ENCODE assay signal across 9 mouse cellular contexts in genomic region chr14:35110928-35111327, GRCm38 (mm10).
A peak's percentile ranks its signal among the peaks of the same experiment; 100 is the strongest.
DNase-seq lines count a peak whose midpoint lies in the region; ATAC-seq and TF ChIP-seq lines count a peak whose summit lies in the region.
"Had no signal": no experiment of that assay in that cellular context is flagged by ENCODE, and none has a peak within 500 bp of the region (broad histone marks: within the 10 kb centered on the region; RNA-seq: fewer than 3 reads in every experiment).

No protein-coding gene starts in this region.

- H3K27me3 ChIP-seq in forebrain, embryonic 10.5 days (ENCODE audit: poor library complexity, severe bottlenecking) = peaks cover 37% of the 10 kb centered on the region
- peaks cover 32% of the 10 kb centered on the region for H3K27me3 ChIP-seq in forebrain, embryonic 13.5 days
- no peaks in the 10 kb centered on the region for H3K27me3 ChIP-seq in liver, adult 2 months (ENCODE audit: control insufficient read depth, insufficient read depth, low read length)
- no peaks in the 10 kb centered on the region for H3K27me3 ChIP-seq in lung, postnatal 0 days (replicated peaks; ENCODE audit: insufficient read depth, low read length)
- H3K27me3 ChIP-seq: embryonic facial prominence, embryonic 12.5 days had no signal

- no peak overlapping the region for H3K9ac ChIP-seq in forebrain, embryonic 13.5 days
- H3K9ac ChIP-seq in liver, adult 2 months (ENCODE audit: low read depth, low read length) = no peak overlapping the region
- H3K9ac ChIP-seq in lung, postnatal 0 days (replicated peaks; ENCODE audit: low read depth) = no peak overlapping the region
- H3K9ac ChIP-seq: embryonic facial prominence, embryonic 12.5 days had no signal

- ATAC-seq in forebrain, embryonic 13.5 days = no peak
- ATAC-seq in lung, postnatal 0 days = no peak
- ATAC-seq in frontal cortex, adult (ENCODE audit: low TSS enrichment) = no peak

- peak; percentile 20 for DNase-seq in forebrain, embryonic 10.5 days (ENCODE audit: extremely low spot score, low spot score)
- DNase-seq in liver, adult 2 months (ENCODE audit: extremely low read depth, low read depth, low spot score) = peak; percentile 25
- no peak for DNase-seq in liver
- peak; percentile 82 for DNase-seq in brain, embryonic 14.5 days (ENCODE audit: low read depth)
- no peak for DNase-seq in lung, postnatal 0 days (ENCODE audit: low spot score)
- DNase-seq in gastrocnemius, postnatal 14 days = no peak

- no peak for TF ChIP-seq EP300 in lung, postnatal 0 days (IDR thresholded peaks at IDR 0.05)

- H3K4me3 ChIP-seq in forebrain, embryonic 10.5 days = no peak overlapping the region
- no peak overlapping the region for H3K4me3 ChIP-seq in forebrain, embryonic 13.5 days
- H3K4me3 ChIP-seq in liver, adult 2 months (ENCODE audit: insufficient read depth, low read depth, low read length) = no peak overlapping the region
- no peak overlapping the region for H3K4me3 ChIP-seq in lung, postnatal 0 days (ENCODE audit: low read depth, low read length)
- H3K4me3 ChIP-seq: embryonic facial prominence, embryonic 12.5 days had no signal

- H3K4me1 ChIP-seq in forebrain, embryonic 10.5 days = peaks cover 23% of the 10 kb centered on the region
- peaks cover 29% of the 10 kb centered on the region for H3K4me1 ChIP-seq in forebrain, embryonic 13.5 days
- H3K4me1 ChIP-seq in liver, adult 2 months (ENCODE audit: control insufficient read depth, insufficient read depth, low read length) = no peaks in the 10 kb centered on the region
- no peaks in the 10 kb centered on the region for H3K4me1 ChIP-seq in lung, postnatal 0 days (ENCODE audit: insufficient read depth, low read depth, low read length)

- H3K79me2 ChIP-seq in liver, adult 2 months (ENCODE audit: control insufficient read depth, insufficient read depth, low read length) = no peaks in the 10 kb centered on the region

- H3K9me3 ChIP-seq in forebrain, embryonic 10.5 days = no peaks in the 10 kb centered on the region
- no peaks in the 10 kb centered on the region for H3K9me3 ChIP-seq in forebrain, embryonic 13.5 days (replicated peaks)
- no peaks in the 10 kb centered on the region for H3K9me3 ChIP-seq in lung, postnatal 0 days (ENCODE audit: low read length)
- H3K9me3 ChIP-seq: embryonic facial prominence, embryonic 12.5 days had no signal

- no peak for TF ChIP-seq POLR2A in liver, adult 2 months (IDR thresholded peaks at IDR 0.05; ENCODE audit: extremely low read depth, insufficient read depth, low read length)
- TF ChIP-seq POLR2A in brain, embryonic 14.5 days (IDR thresholded peaks at IDR 0.05; ENCODE audit: borderline replicate concordance, extremely low read depth, insufficient read depth, insufficient read length, poor library complexity, severe bottlenecking) = no peak

- no peaks in the 10 kb centered on the region for H3K36me3 ChIP-seq in forebrain, embryonic 10.5 days (replicated peaks)
- H3K36me3 ChIP-seq in forebrain, embryonic 13.5 days (ENCODE audit: poor library complexity, severe bottlenecking) = no peaks in the 10 kb centered on the region
- no peaks in the 10 kb centered on the region for H3K36me3 ChIP-seq in liver, adult 2 months (ENCODE audit: control insufficient read depth, insufficient read depth, low read length)
- H3K36me3 ChIP-seq in lung, postnatal 0 days (ENCODE audit: insufficient read depth, low read length) = no peaks in the 10 kb centered on the region
- H3K36me3 ChIP-seq: embryonic facial prominence, embryonic 12.5 days had no signal

- WGBS in forebrain, embryonic 10.5 days = 82% methylated on average over 1 of the region's 1 CpGs
- 53% methylated on average over 1 of the region's 1 CpGs for WGBS in forebrain, embryonic 13.5 days
- WGBS in liver, adult 2 months = 98% methylated on average over 1 of the region's 1 CpGs
- WGBS in lung, postnatal 0 days = 63% methylated on average over 1 of the region's 1 CpGs

- no peak overlapping the region for H3K27ac ChIP-seq in forebrain, embryonic 10.5 days
- no peak overlapping the region for H3K27ac ChIP-seq in forebrain, embryonic 13.5 days
- H3K27ac ChIP-seq in liver, adult 2 months (replicated peaks; ENCODE audit: insufficient read depth, low read depth, low read length) = no peak overlapping the region
- no peak overlapping the region for H3K27ac ChIP-seq in lung, postnatal 0 days (ENCODE audit: low read length)
- H3K27ac ChIP-seq: embryonic facial prominence, embryonic 12.5 days had no signal

- no peak overlapping the region for H3K4me2 ChIP-seq in forebrain, embryonic 13.5 days
- no peak overlapping the region for H3K4me2 ChIP-seq in lung, postnatal 0 days (replicated peaks; ENCODE audit: low read depth, low read length)
- H3K4me2 ChIP-seq: embryonic facial prominence, embryonic 12.5 days had no signal

- intact Hi-C loops in gastrocnemius, postnatal 14 days (cut with DNase I; ENCODE audit: low total_unique reads) = no loop called here

- TF ChIP-seq CTCF in liver, adult 2 months (IDR thresholded peaks at IDR 0.05; ENCODE audit: low read depth, low read length) = peak; percentile 39; the same call in 1 of the 2 replicates
- TF ChIP-seq CTCF in brain, embryonic 14.5 days (IDR thresholded peaks at IDR 0.05; ENCODE audit: borderline replicate concordance, extremely low read depth, insufficient read depth, insufficient read length) = peak; percentile 54; the same call in 1 of the 2 replicates
- TF ChIP-seq CTCF in lung, postnatal 0 days (IDR thresholded peaks at IDR 0.05) = peak; percentile 49

Comparison
In these comparisons a context has a peak if more than half of its experiments do, and no peak if none do; other contexts are left out.
1. DNase-seq: peak in forebrain, embryonic 10.5 days (single experiment), liver, adult 2 months (single experiment) and brain, embryonic 14.5 days (single experiment); none in liver (single experiment), lung, postnatal 0 days (single experiment) and gastrocnemius, postnatal 14 days (single experiment).
2. Peak in every context shown above with its lines, with median percentiles within 50 percentile points of each other: CTCF ChIP-seq.